12 mouse cellular contexts compared by ENCODE assay signal in the genomic region with DNA sequence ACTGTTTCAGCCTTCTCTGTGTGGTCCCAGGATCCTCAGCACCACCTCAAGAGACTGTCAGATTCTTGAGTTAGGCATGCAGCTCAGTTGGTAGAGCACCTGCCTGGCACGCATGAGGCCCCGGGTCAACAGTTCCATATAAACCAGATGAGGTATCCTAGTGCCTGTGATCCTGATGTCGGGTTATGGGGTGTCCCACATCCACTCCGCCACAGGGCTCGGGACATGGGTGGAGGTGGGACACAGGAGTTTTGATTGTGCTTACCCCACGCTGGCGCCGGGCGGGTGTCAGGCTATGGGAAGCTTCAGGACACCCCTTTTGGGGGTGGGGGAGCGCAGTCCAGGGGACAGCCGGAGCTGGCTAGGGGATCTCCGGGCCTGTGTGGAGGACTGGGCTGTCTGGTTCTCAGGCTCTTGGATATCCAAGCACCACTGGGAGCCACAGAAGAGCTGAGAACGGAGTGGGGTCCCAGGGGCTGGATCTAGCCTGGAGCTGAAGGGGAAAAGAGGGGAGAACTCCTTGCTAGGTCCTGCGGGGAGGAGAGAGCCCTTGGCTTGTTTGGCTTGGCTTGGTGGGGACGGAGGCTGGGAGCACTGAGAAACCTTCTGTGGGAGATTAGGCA. TPM values are rescaled to one million over a fixed set of nuclear protein-coding genes. Genes with fewer than 3 reads are reported as not detected.
DNase-seq lines count a peak whose midpoint lies in the region; ATAC-seq and TF ChIP-seq lines count a peak whose summit lies in the region.
"Had no signal": no experiment of that assay in that cellular context is flagged by ENCODE, and none has a peak within 500 bp of the region (broad histone marks: within the 10 kb centered on the region; RNA-seq: fewer than 3 reads in every experiment).

No protein-coding gene starts in this region.

- WGBS in heart, embryonic 14.5 days, result 90% methylated on average over 15 of the region's 15 CpGs
- 94% methylated on average over 15 of the region's 15 CpGs for WGBS in hindbrain, postnatal 0 days
- WGBS in stomach, postnatal 0 days, result 89% methylated on average over 15 of the region's 15 CpGs

- no peak for TF ChIP-seq EP300 in stomach, postnatal 0 days (optimal IDR thresholded peaks at IDR 0.05)

- no peak overlapping the region for H3K9ac ChIP-seq in heart, embryonic 14.5 days (ENCODE audit: low read length)
- no peak overlapping the region for H3K9ac ChIP-seq in hindbrain, postnatal 0 days (replicated peaks; ENCODE audit: low read length)
- H3K9ac ChIP-seq in stomach, postnatal 0 days (ENCODE audit: low read length), result no peak overlapping the region
- H3K9ac ChIP-seq: liver, embryonic 13.5 days had no signal

- peaks cover 54 to 71% of the 10 kb centered on the region in 2 experiments for H3K4me1 ChIP-seq in heart, embryonic 14.5 days (ENCODE audit: control insufficient read depth in 2 of 2, insufficient read depth in 2 of 2, low read length in 2 of 2)
- peaks cover 32% of the 10 kb centered on the region for H3K4me1 ChIP-seq in testis, adult 2 months (ENCODE audit: control insufficient read depth, insufficient read depth, low read length)
- H3K4me1 ChIP-seq in hindbrain, postnatal 0 days (ENCODE audit: insufficient read depth, low read length), result peaks cover 20% of the 10 kb centered on the region
- H3K4me1 ChIP-seq in stomach, postnatal 0 days (replicated peaks; ENCODE audit: control insufficient read depth, insufficient read depth), result peaks cover 9% of the 10 kb centered on the region

- H3K27ac ChIP-seq in heart, embryonic 14.5 days (replicated peaks in 1 of 2; ENCODE audit: control insufficient read depth in 1 of 2, insufficient read depth in 1 of 2, low read depth in 2 of 2, low read length in 2 of 2), result peak overlapping the region; percentile 27 to 85; a peak in 3 of 4 replicates
- H3K27ac ChIP-seq in testis, adult 2 months (ENCODE audit: control insufficient read depth, insufficient read depth, low read depth, low read length), result peak overlapping the region; percentile 82
- peak overlapping the region; percentile 41; the same call in 1 of the 2 replicates for H3K27ac ChIP-seq in hindbrain, postnatal 0 days
- peak overlapping the region; percentile 75; the same call in 1 of the 2 replicates for H3K27ac ChIP-seq in stomach, postnatal 0 days (replicated peaks)
- H3K27ac ChIP-seq: liver, embryonic 13.5 days had no signal

- H3K9me3 ChIP-seq in heart, embryonic 14.5 days (ENCODE audit: control insufficient read depth, low read length), result no peaks in the 10 kb centered on the region
- no peaks in the 10 kb centered on the region for H3K9me3 ChIP-seq in hindbrain, postnatal 0 days (ENCODE audit: low read length)
- no peaks in the 10 kb centered on the region for H3K9me3 ChIP-seq in stomach, postnatal 0 days (ENCODE audit: control insufficient read depth, low read length)
- H3K9me3 ChIP-seq: liver, embryonic 13.5 days had no signal

- H3K4me2 ChIP-seq in heart, embryonic 14.5 days (ENCODE audit: low read length), result no peak overlapping the region
- H3K4me2 ChIP-seq in hindbrain, postnatal 0 days (ENCODE audit: low read depth, low read length), result no peak overlapping the region
- no peak overlapping the region for H3K4me2 ChIP-seq in stomach, postnatal 0 days (replicated peaks; ENCODE audit: low read depth)
- H3K4me2 ChIP-seq: liver, embryonic 13.5 days had no signal

- no peak for TF ChIP-seq CTCF in testis, adult 2 months (IDR thresholded peaks at IDR 0.05; ENCODE audit: control insufficient read depth, insufficient read depth, insufficient replicate concordance, low read depth, low read length)
- TF ChIP-seq CTCF in hindbrain, postnatal 0 days (IDR thresholded peaks at IDR 0.05; ENCODE audit: low read depth), result no peak
- TF ChIP-seq CTCF in stomach, postnatal 0 days (IDR thresholded peaks at IDR 0.05; ENCODE audit: low read depth), result no peak

- intact Hi-C loops in left cerebral cortex, postnatal 4 days (cut with DNase I), result no loop called here

- H3K27me3 ChIP-seq in heart, embryonic 14.5 days (ENCODE audit: control insufficient read depth, insufficient read depth, low read length), result no peaks in the 10 kb centered on the region
- no peaks in the 10 kb centered on the region for H3K27me3 ChIP-seq in testis, adult 2 months (ENCODE audit: control insufficient read depth, insufficient read depth, low read length)
- H3K27me3 ChIP-seq in hindbrain, postnatal 0 days (ENCODE audit: insufficient read depth, low read length), result no peaks in the 10 kb centered on the region
- H3K27me3 ChIP-seq in stomach, postnatal 0 days (ENCODE audit: control insufficient read depth, insufficient read depth, low read length), result no peaks in the 10 kb centered on the region
- H3K27me3 ChIP-seq: liver, embryonic 13.5 days had no signal

- 0 out of 2 replicates have a peak, but pooled peaks cover 3% of the 10 kb centered on the region for H3K36me3 ChIP-seq in heart, embryonic 14.5 days (ENCODE audit: control insufficient read depth, insufficient read depth, low read length)
- no peaks in the 10 kb centered on the region for H3K36me3 ChIP-seq in testis, adult 2 months (ENCODE audit: control insufficient read depth, insufficient read depth, low read length)
- no peaks in the 10 kb centered on the region for H3K36me3 ChIP-seq in hindbrain, postnatal 0 days (ENCODE audit: insufficient read depth, low read length)
- H3K36me3 ChIP-seq in stomach, postnatal 0 days (ENCODE audit: control insufficient read depth, insufficient read depth, low read length), result no peaks in the 10 kb centered on the region
- H3K36me3 ChIP-seq: liver, embryonic 13.5 days had no signal

- no peak for TF ChIP-seq POLR2A in testis, adult 2 months (IDR thresholded peaks at IDR 0.05; ENCODE audit: control insufficient read depth, low read depth, low read length)

- ATAC-seq in heart, embryonic 14.5 days (ENCODE audit: insufficient number of reproducible peaks, insufficient read depth, low FRiP score, low read depth), result no peak
- no peak for ATAC-seq in hindbrain, postnatal 0 days
- ATAC-seq in stomach, postnatal 0 days (ENCODE audit: low FRiP score, low TSS enrichment), result no peak
- ATAC-seq: CD4-positive, CD25-positive, alpha-beta regulatory T cell, adult 4 months had no signal

- DNase-seq in heart, adult 8-10 months (ENCODE audit: low spot score), result no peak
- no peak for DNase-seq in testis, postnatal 14 days (ENCODE audit: low spot score)
- no peak for DNase-seq in hindbrain, postnatal 0 days (ENCODE audit: low spot score)
- DNase-seq in stomach, postnatal 0 days (ENCODE audit: low spot score), result no peak
- no peak for DNase-seq in left cerebral cortex, postnatal 4 days
- DNase-seq in T-cell, adult 2 months (ENCODE audit: low spot score), result no peak
- DNase-seq: embryo, embryonic 11 days; liver, embryonic 13.5 days; thymus, adult 2 months had no signal

- no peak overlapping the region for H3K4me3 ChIP-seq in heart, embryonic 14.5 days (ENCODE audit: control insufficient read depth in 1 of 2, insufficient read depth in 1 of 2, low read depth in 1 of 2, low read length in 2 of 2)
- no peak overlapping the region for H3K4me3 ChIP-seq in testis, adult 2 months (ENCODE audit: control insufficient read depth, low read depth, low read length)
- no peak overlapping the region for H3K4me3 ChIP-seq in hindbrain, postnatal 0 days (ENCODE audit: low read length)
- no peak overlapping the region for H3K4me3 ChIP-seq in stomach, postnatal 0 days (ENCODE audit: low read depth, low read length)
- H3K4me3 ChIP-seq: liver, embryonic 13.5 days had no signal

RNA-seq across cellular contexts. Expression of gene Trak1, which starts 39.1 kb away (rescaled TPM):
- 41.3 and 42.1 TPM in 2 replicates for polyA plus RNA-seq in heart, embryonic 14.5 days (2014; fragmentation: Nextera tagmentation; extraction: Ambion mirVana)
- total RNA-seq in heart, adult 8-10 months (2022), result 100 to 1,000 TPM; 294 to 334 (median 302) TPM
- polyA plus RNA-seq in testis, adult 2 months (2012; rRNA removed), result 22.2 and 23.1 TPM in 2 replicates
- total RNA-seq in hindbrain, postnatal 0 days (2014; rRNA removed), result 129 and 170 TPM in 2 replicates
- 55.7 and 57.8 TPM in 2 replicates for polyA plus RNA-seq in hindbrain, postnatal 0 days (2015; fragmentation: Nextera tagmentation; extraction: Ambion mirVana)
- polyA plus RNA-seq in stomach, postnatal 0 days (2015; fragmentation: Nextera tagmentation; extraction: Ambion mirVana), result 24.0 and 27.7 TPM in 2 replicates
- total RNA-seq in left cerebral cortex, postnatal 4 days (2021), result 100 to 1,000 TPM; 208 to 215 TPM

RNA-seq across cellular contexts. Expression of gene Ulk4, which starts 59.4 kb away (rescaled TPM):
- 87.5 and 95.4 TPM in 2 replicates for polyA plus RNA-seq in heart, embryonic 14.5 days (2014; fragmentation: Nextera tagmentation; extraction: Ambion mirVana)
- under 1 TPM; 0.14 to 0.41 (median 0.30) TPM for total RNA-seq in heart, adult 8-10 months (2022)
- 291 and 327 TPM in 2 replicates for polyA plus RNA-seq in testis, adult 2 months (2012; rRNA removed)
- 8.9 and 20.0 TPM in 2 replicates for total RNA-seq in hindbrain, postnatal 0 days (2014; rRNA removed)
- 76.3 and 80.8 TPM in 2 replicates for polyA plus RNA-seq in hindbrain, postnatal 0 days (2015; fragmentation: Nextera tagmentation; extraction: Ambion mirVana)
- polyA plus RNA-seq in stomach, postnatal 0 days (2015; fragmentation: Nextera tagmentation; extraction: Ambion mirVana), result 69.3 and 73.3 TPM in 2 replicates
- 1 to 10 TPM; 7.9 to 8.0 TPM for total RNA-seq in left cerebral cortex, postnatal 4 days (2021)
